Mouse (Mus musculus) left cerebral cortex, adult 2 months (tissue): ENCODE data around the gene Notch2. TPM values are rescaled to one million over a fixed set of nuclear protein-coding genes. Genes with fewer than 3 reads are reported as not detected.

Experiments
- DNase-seq, 2 experiments: peaks; one replicate each; pipeline ENCODE4 v3.0.0; 2021 to 2022; ENCODE audit warnings: low spot score in 2 of 2, mixed read lengths in 1 of 2; ENCODE audit errors: extremely low spot score in 1 of 2
- H3K27ac ChIP-seq: fragments of 200-600 bp; 2 replicates; pipeline ENCODE4 v1.8.1; 2022
- H3K4me3 ChIP-seq: fragments of 200-600 bp; 2 replicates; pipeline ENCODE4 v1.8.1; 2022
- CTCF ChIP-seq: fragments of 200-600 bp; IDR thresholded peaks from 2 replicates; pipeline ENCODE4 v1.8.1; 2022; ENCODE audit warnings: antibody characterized with exemption, mild to moderate bottlenecking, moderate library complexity
- intact Hi-C: fragments of 180-260 bp; cut with DNase I; formaldehyde crosslinking; loops from one replicate; pipeline ENCODE4 v1.15.1; 2025
- total RNA-seq, 2 experiments: library from RNA; stranded (reverse); gene quantifications; 2 replicates each; pipeline ENCODE4 v1.2.3; 2021

The Notch2 gene
- total RNA-seq, 2 experiments from 2014 or later = 13.7 to 14.6 TPM

GRCm38 (mm10) chr3:97980683-97981327 is 32.5 kb upstream of the Notch2 start:
- H3K4me3 ChIP-seq = no peak overlapping the region
- intact Hi-C loops = no loop called here
- no peak for DNase-seq
- H3K27ac ChIP-seq = no peak overlapping the region
- TF ChIP-seq CTCF = no peak

DNA sequence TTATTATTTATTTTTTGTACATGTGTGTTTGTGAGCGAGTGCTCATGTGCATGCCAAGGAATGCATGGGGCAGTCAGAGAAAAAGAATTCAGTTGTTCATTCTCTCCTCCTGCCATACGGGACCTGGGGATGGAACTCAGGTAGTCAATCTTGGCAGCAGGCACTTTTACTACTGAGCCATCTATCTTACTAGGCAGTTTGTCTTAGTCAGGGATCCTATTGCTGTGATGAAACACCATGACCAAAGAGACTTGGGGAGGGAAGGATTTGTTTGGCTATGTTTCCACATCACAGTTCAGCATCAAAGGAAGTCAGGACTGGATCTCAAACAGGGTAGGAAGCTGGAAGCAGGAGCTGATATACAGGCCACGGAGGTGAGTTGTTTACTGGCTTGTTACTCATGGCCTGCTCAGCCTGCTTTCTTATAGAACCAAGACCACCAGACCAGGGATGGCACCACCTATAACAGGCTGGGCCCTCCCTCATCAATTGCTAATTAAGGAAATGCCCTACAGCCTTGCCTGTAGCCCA is 31.9 kb upstream of the Notch2 start:
- intact Hi-C loops = no loop called here
- Histone ChIP-seq H3K27ac (no peak overlapping the region), H3K4me3 (no peak overlapping the region)
- DNase-seq = no peak
- TF ChIP-seq CTCF = no peak

GRCm38 (mm10) chr3:97984870-97985506 is 28.3 kb upstream of the Notch2 start:
- no peak for TF ChIP-seq CTCF
- DNase-seq = no peak
- intact Hi-C loops = no loop called here
- Histone ChIP-seq H3K4me3 (no peak overlapping the region), H3K27ac (no peak overlapping the region)

- TF ChIP-seq CTCF = no peak
- Histone ChIP-seq H3K27ac (no peak overlapping the region), H3K4me3 (no peak overlapping the region)
- no peak for DNase-seq
- intact Hi-C loops = no loop called here
Observed at GRCm38 (mm10) chr3:97985691-97986090, 27.6 kb upstream of the Notch2 start.

GRCm38 (mm10) chr3:97987153-97987552 is 26.2 kb upstream of the Notch2 start:
- no peak for DNase-seq
- Histone ChIP-seq H3K27ac (no peak overlapping the region), H3K4me3 (no peak overlapping the region)
- no peak for TF ChIP-seq CTCF
- intact Hi-C loops = no loop called here

DNA sequence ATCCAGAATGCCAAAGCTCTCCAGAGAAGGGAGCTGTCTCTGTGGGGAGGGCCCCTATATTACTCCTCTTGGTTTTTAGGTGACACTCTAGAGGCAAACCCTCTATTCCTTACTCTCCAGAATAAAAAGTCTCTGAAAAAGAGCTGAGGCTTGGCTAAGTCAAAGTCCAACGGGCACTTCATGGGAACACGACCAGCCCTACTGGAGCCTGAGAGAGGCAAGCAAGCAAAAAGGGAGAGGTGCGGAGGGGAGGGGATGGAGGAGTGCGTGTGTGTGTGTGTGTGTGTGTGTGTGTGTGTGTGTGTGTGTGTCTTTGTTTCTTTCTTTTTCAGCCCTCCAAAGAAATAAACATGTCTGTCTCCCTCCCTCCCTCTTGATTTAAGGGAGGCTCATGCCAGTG is 24.6 kb upstream of the Notch2 start:
- Histone ChIP-seq H3K4me3 (no peak overlapping the region), H3K27ac (no peak overlapping the region)
- TF ChIP-seq CTCF = no peak
- intact Hi-C loops = no loop called here
- DNase-seq = no peak

GRCm38 (mm10) chr3:97990576-97990975 is 22.8 kb upstream of the Notch2 start:
- no peak for TF ChIP-seq CTCF
- Histone ChIP-seq H3K27ac (no peak overlapping the region), H3K4me3 (no peak overlapping the region)
- intact Hi-C loops = no loop called here
- DNase-seq = no peak

- DNase-seq = no peak
- no peak overlapping the region for H3K4me3 ChIP-seq
- intact Hi-C loops = no loop called here
- H3K27ac ChIP-seq = no peak overlapping the region
- no peak for TF ChIP-seq CTCF
Observed at GRCm38 (mm10) chr3:97992289-97992688, 21.0 kb upstream of the Notch2 start.

- no peak overlapping the region for H3K27ac ChIP-seq
- no peak for TF ChIP-seq CTCF
- intact Hi-C loops = no loop called here
- no peak overlapping the region for H3K4me3 ChIP-seq
- DNase-seq = no peak
Observed at GRCm38 (mm10) chr3:97993196-97993595, 20.1 kb upstream of the Notch2 start.

GRCm38 (mm10) chr3:97993920-97994545 is 19.3 kb upstream of the Notch2 start:
- no peak for DNase-seq
- TF ChIP-seq CTCF = no peak
- no peak overlapping the region for H3K27ac ChIP-seq
- intact Hi-C loops = no loop called here
- H3K4me3 ChIP-seq = no peak overlapping the region

- DNase-seq = no peak
- intact Hi-C loops = no loop called here
- no peak for TF ChIP-seq CTCF
- Histone ChIP-seq H3K4me3 (no peak overlapping the region), H3K27ac (no peak overlapping the region)
Observed at GRCm38 (mm10) chr3:97994818-97995217, 18.5 kb upstream of the Notch2 start.

DNA sequence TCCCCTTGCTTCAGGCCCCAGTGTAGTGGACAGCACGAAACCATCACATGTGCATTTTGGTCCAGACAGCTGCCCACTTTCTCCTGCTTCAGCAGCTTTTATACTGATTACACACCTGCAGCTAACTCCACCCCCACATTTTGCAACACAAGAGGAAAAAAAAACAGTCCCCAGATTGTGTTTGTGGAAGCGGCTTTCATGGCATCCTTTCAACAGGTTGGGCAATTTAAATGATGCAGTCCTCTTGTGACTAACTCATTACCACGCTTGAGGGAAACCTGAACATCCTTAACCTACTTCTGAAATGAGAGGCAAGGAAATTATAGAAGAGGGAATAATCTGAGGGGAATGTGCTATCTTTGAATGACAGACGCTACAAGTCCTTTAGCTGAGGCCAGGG is 15.0 kb upstream of the Notch2 start:
- H3K4me3 ChIP-seq = no peak overlapping the region
- TF ChIP-seq CTCF = no peak
- H3K27ac ChIP-seq = no peak overlapping the region
- intact Hi-C loops = no loop called here
- DNase-seq = no peak

GRCm38 (mm10) chr3:98003558-98003957 is 9.8 kb upstream of the Notch2 start:
- no peak overlapping the region for H3K27ac ChIP-seq
- H3K4me3 ChIP-seq = no peak overlapping the region
- DNase-seq = no peak
- TF ChIP-seq CTCF = no peak
- intact Hi-C loops = no loop called here
